Mouse (Mus musculus): ENCODE results near the gene Syngr3.
A peak's percentile ranks its signal among the peaks of the same experiment; 100 is the strongest.
"Not testable (repeated sequence)": the region's sequence is repeated elsewhere in the genome, so short reads cannot be mapped to it uniquely, and the experiment has no call there.

Gene Syngr3

GRCm38 (mm10) chr17:24719494-24720222 is 29.9 kb upstream of the Syngr3 start:
- peak; percentile 97 for DNase-seq (ENCODE audit: low spot score)

GRCm38 (mm10) chr17:24718938-24719337 is 29.2 kb upstream of the Syngr3 start:
- DNase-seq (ENCODE audit: low spot score) = not testable (repeated sequence)

- DNase-seq (ENCODE audit: low spot score) = no peak
These were observed 28.2 kb upstream of the Syngr3 start, which contains the start of the genes Rnf151 and Rps2 for GRCm38 (mm10) chr17:24717943-24718342. Gene Rnf151 (minus strand): TSS chr17:24718063. Gene Rps2 (plus strand): TSS chr17:24718116.

GRCm38 (mm10) chr17:24716166-24716682 is 26.5 kb upstream of the Syngr3 start:
- no peak for DNase-seq (ENCODE audit: low spot score)

GRCm38 (mm10) chr17:24715556-24715955 is 25.8 kb upstream of the Syngr3 start:
- no peak for DNase-seq (ENCODE audit: low spot score)

- DNase-seq (ENCODE audit: low spot score) = peak; percentile 45
These were observed 18.9 kb upstream of the Syngr3 start for GRCm38 (mm10) chr17:24708646-24709045.

GRCm38 (mm10) chr17:24707801-24708425 is 18.2 kb upstream of the Syngr3 start:
- DNase-seq (ENCODE audit: low spot score) = no peak

GRCm38 (mm10) chr17:24706982-24707800 is 17.4 kb upstream of the Syngr3 start, which contains the start of gene Tbl3:
Gene Tbl3 (minus strand): TSS chr17:24707660.
- peak; percentile 94 for DNase-seq (ENCODE audit: low spot score)

GRCm38 (mm10) chr17:24705821-24706220 is 16.1 kb upstream of the Syngr3 start:
- no peak for DNase-seq (ENCODE audit: low spot score)

- DNase-seq (ENCODE audit: low spot score) = no peak
These were observed 11.5 kb upstream of the Syngr3 start for GRCm38 (mm10) chr17:24701251-24701650.

- DNase-seq (ENCODE audit: low spot score) = no peak
These were observed 9.7 kb upstream of the Syngr3 start for GRCm38 (mm10) chr17:24699473-24699872.

GRCm38 (mm10) chr17:24698715-24699114 is 9.0 kb upstream of the Syngr3 start:
- DNase-seq (ENCODE audit: low spot score) = no peak

GRCm38 (mm10) chr17:24697985-24698384 is 8.2 kb upstream of the Syngr3 start:
- no peak for DNase-seq (ENCODE audit: low spot score)

- peak; percentile 76 for DNase-seq (ENCODE audit: low spot score)
These were observed 6.4 kb upstream of the Syngr3 start, which contains the start of the genes Gfer and Noxo1 for GRCm38 (mm10) chr17:24696011-24696697. Gene Gfer (minus strand): TSS chr17:24696156. Gene Noxo1 (plus strand): TSS chr17:24696234.

GRCm38 (mm10) chr17:24695326-24696010 is 5.7 kb upstream of the Syngr3 start:
- peak; percentile 33 for DNase-seq (ENCODE audit: low spot score)

GRCm38 (mm10) chr17:24692385-24692784 is 2.6 kb upstream of the Syngr3 start:
- no peak for DNase-seq (ENCODE audit: low spot score)

- DNase-seq (ENCODE audit: low spot score) = no peak
These were observed 2.2 kb downstream of the Syngr3 start for GRCm38 (mm10) chr17:24687599-24687998.

- peak; percentile 52 for DNase-seq (ENCODE audit: low spot score)
These were observed 2.6 kb downstream of the Syngr3 start for GRCm38 (mm10) chr17:24687146-24687595.

- DNase-seq (ENCODE audit: low spot score) = peak; percentile 45
These were observed 3.2 kb downstream of the Syngr3 start for GRCm38 (mm10) chr17:24686514-24686913.

GRCm38 (mm10) chr17:24677500-24678080 is 12.2 kb downstream of the Syngr3 start:
- no peak for DNase-seq (ENCODE audit: low spot score)

Measured in c-Kit-positive CD71-positive TER-119-positive erythroid progenitor cells, embryonic 14.5 days (primary cell).